Mouse (Mus musculus): ENCODE data around the gene Nkx3-2. TPM values are rescaled to one million over a fixed set of nuclear protein-coding genes. Genes with fewer than 3 reads are reported as not detected.

The Nkx3-2 gene
- polyA plus RNA-seq (2012; rRNA removed; ENCODE audit: low replicate concordance) = 0.13 and 0.30 TPM in 2 replicates

GRCm38 (mm10) chr5:41763731-41764721, at the start of gene Nkx3-2:
TSS of gene Nkx3-2 (minus strand) at chr5:41764501.

Other genes with a start within 250 kb of the Nkx3-2 start
- 29.0 and 38.1 TPM in 2 replicates for gene Rab28, start 56.3 kb downstream of the Nkx3-2 start, polyA plus RNA-seq (2012; rRNA removed; ENCODE audit: low replicate concordance)
- gene Bod1l, start 79.8 kb upstream of the Nkx3-2 start, polyA plus RNA-seq (2012; rRNA removed; ENCODE audit: low replicate concordance) = 4.3 and 5.3 TPM in 2 replicates

Data from subcutaneous adipose tissue, adult 2 months (tissue).